Mouse (Mus musculus) lung, postnatal 25 days (tissue): ENCODE measurements around the gene Cldn34b2.
"Not testable (repeated sequence)": the region's sequence is repeated elsewhere in the genome, so short reads cannot be mapped to it uniquely, and the experiment has no call there.

Experiments
- DNase-seq: peaks from one replicate; pipeline ENCODE4 v3.0.0; 2022; ENCODE audit warnings: low spot score

Cldn34b2 gene

GRCm38 (mm10) chrX:155128312-155128711 lies at the start of gene Cldn34b2:
Gene Cldn34b2 (minus strand): TSS chrX:155128412.
- not testable (repeated sequence) for DNase-seq

DNA sequence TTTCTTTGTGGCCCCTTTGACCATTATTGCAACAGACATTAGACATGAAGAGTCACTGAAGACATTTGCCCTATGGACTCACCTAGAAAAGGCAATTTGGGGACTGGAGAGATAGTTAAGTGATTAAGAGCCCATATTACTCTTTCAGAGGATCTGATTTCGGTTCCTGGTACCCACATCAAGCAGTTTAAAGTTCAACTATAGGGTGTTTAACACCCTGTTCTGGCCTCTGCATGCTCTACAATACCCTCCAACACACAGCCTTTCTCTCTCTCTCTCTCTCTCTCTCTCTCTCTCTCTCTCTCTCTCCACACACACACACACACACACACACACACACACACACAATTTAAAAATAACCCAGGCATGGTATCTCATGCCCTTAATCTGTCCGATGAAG lies 49.4 kb upstream of the Cldn34b2 start:
- no peak for DNase-seq

DNA sequence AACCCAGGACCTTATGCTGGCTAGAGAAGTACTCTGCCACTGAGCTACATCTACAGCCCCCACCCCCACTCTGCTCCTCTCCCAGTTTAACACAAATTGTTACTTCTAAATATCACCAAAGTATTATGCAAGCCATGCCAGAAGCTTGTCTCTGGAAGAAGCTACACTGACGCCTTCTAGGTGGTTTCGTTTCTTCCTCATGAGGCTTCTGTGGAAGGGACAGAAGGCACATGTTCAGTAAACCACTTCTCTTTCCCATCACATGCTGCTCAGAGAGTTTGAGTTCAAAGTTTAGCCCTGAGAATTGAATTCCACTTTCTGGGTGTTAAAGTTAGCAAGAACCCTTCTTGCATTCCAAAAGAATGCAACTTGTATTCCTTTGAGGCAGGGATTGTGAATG lies 49.0 kb upstream of the Cldn34b2 start:
- DNase-seq, result peak; percentile 11

GRCm38 (mm10) chrX:155175568-155175967 lies 47.4 kb upstream of the Cldn34b2 start:
- DNase-seq, result no peak

DNA sequence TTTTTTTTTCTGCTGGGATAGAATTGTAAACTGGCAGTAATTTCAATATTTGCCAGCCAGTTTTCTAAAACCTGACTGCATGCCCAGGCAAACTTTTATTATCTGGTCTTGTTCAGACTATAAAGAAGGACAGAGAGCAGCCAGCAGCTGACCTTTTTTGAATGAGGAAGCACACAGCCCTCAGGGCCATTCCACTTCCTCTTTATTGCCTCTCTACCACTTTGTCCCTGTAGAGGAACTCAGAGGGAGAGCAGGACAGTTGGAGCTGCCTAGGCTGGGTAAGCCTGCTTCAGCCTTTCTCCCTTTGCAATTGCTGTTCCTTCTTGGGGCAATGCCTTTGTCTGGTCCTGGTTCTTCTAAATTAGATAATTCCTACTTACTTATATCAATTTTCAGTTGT lies 44.1 kb upstream of the Cldn34b2 start:
- DNase-seq, result peak; percentile 24

DNA sequence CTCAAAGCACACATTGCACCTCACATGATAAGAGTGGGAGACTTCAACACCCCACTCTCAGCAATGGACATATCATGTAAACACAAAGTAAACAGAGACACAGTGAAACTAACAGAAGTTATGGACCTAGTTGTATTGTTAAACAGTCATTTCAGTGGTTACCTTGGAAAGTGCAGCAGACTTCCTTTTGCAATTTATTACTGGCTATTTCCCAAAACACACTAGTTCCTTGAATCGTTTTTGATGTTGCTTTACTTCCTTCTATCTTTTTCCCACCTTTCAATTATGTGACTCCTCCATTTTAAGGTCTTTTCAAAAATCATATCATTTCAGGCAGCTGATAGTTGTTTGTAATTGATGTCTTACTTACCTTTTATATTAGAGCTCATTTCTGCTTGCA lies 43.5 kb upstream of the Cldn34b2 start:
- no peak for DNase-seq

- DNase-seq, result no peak
Measured at GRCm38 (mm10) chrX:155169886-155170285, 41.7 kb upstream of the Cldn34b2 start.

DNA sequence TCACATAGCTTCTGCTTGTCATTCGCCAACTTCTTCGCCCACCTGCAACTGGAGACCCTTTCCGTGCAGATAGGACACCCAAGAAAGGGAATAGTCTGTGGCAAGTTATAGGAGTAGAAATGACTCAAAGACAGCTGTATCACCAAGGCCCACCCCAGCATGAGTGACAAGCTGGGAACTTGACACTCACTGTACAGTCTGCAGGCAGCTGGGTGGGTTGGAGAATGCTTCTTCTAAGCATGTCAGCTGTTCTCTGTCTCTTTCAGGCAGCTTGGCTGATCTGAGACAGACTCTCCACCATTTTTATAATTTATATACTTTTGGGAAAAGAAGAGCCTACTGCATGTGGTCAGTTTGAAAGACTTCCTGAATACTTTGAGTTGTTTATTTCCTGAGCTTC lies 39.5 kb upstream of the Cldn34b2 start:
- DNase-seq, result no peak

- no peak for DNase-seq
Measured at GRCm38 (mm10) chrX:155166313-155166712, 38.1 kb upstream of the Cldn34b2 start.

DNA sequence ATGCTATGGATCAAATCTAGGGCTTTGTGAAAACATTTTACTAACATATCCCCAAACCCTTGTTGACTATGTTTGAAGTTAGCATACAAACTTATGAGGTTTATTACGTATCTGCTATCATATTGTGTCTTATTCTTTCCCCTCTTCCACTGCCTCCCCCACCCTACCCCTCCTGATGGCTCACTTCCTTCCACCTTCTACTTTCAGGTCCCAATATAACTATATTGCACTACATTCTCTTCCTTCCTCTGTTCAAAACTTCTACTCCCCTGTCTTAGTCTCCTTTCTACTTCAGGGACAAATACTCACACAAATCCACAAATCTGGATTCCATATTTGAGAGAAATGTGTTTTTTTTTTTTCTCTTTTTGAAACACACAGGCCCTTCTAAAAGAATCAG lies 35.3 kb upstream of the Cldn34b2 start:
- DNase-seq, result no peak

GRCm38 (mm10) chrX:155151868-155152267 lies 23.7 kb upstream of the Cldn34b2 start:
- no peak for DNase-seq

DNA sequence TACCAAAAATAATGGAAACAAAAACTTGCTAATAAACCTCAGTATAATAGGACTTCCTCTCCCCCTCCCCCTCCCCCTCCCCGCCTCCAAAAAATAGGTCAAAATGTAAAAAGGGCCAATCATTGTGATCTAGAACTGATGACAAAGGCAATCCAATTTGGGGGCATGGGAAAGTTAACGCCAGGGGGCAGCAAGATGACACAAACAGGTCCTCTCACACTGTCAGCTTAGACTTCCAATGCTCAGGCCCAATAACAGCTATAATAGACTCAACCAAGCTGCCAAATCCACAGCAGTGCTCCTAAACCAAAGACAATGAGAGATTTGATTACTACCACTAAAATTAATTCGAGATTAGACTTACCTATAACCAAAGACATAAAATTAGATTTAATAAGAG lies 16.5 kb upstream of the Cldn34b2 start:
- DNase-seq, result peak; percentile 38

DNA sequence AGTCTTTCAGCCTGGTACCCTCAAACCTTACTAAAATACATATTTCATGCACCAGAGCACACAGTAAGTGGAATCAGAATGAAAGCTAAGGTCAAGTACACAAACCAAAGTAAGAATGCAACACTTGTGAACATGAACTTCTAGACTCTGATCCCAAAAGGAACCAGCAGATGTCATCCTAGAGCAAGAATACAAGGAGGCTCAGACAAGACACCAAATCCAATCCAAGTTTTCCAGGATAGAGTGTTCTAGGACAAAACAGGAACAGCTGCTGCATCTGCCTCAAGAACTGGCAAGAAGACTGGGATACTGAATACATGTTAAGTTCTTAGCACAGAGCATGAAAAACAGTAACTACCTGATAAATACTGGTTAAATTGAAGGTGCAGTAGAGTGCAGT lies 30.2 kb downstream of the Cldn34b2 start:
- DNase-seq, result peak; percentile 14

DNA sequence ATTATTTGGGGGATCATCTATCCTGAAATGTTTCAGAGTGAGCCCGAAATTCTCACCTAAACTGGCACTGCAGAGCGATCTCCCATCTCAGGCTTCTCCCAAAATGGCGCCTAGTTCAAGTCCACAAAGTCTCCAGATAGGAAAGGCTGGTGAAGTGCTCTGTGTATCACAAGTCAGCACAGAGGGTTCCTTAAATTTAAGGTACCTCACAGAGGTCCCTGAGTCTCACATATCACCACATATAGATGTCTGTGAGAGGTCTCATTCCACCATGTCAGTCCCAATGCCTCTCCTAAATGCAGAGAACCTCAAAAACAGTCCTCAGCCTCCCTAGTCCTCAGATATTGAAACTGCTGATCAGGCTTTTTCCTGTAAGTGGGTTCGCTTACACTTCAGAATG lies 34.6 kb downstream of the Cldn34b2 start, which contains the start of gene Magea2:
TSS of gene Magea2 (minus strand) at position 101 of the 400 bp plus-strand sequence.
- not testable (repeated sequence) for DNase-seq

- DNase-seq, result not testable (repeated sequence)
Measured at GRCm38 (mm10) chrX:155089693-155090092, 38.5 kb downstream of the Cldn34b2 start, which contains the start of gene Magea1. Gene Magea1 (minus strand): TSS chrX:155089793.
